ENCODE assay signal across 28 mouse cellular contexts in genomic region chr7:6170391-6170790, GRCm38 (mm10). TPM values are rescaled to one million over a fixed set of nuclear protein-coding genes. Genes with fewer than 3 reads are reported as not detected.
DNase-seq lines count a peak whose midpoint lies in the region; ATAC-seq and TF ChIP-seq lines count a peak whose summit lies in the region.
"Had no signal": no experiment of that assay in that cellular context is flagged by ENCODE, and none has a peak within 500 bp of the region (broad histone marks: within the 10 kb centered on the region; RNA-seq: fewer than 3 reads in every experiment).

No protein-coding gene starts in this region.

- no peaks in the 10 kb centered on the region for H3K9me3 ChIP-seq in intestine, embryonic 15.5 days
- H3K9me3 ChIP-seq in intestine, postnatal 0 days (ENCODE audit: control insufficient read depth): no peaks in the 10 kb centered on the region
- no peaks in the 10 kb centered on the region for H3K9me3 ChIP-seq in midbrain, embryonic 11.5 days (ENCODE audit: control insufficient read depth, low read length)
- H3K9me3 ChIP-seq in midbrain, embryonic 15.5 days: no peaks in the 10 kb centered on the region
- no peaks in the 10 kb centered on the region for H3K9me3 ChIP-seq in liver, embryonic 13.5 days (replicated peaks)
- no peaks in the 10 kb centered on the region for H3K9me3 ChIP-seq in stomach, postnatal 0 days (ENCODE audit: control insufficient read depth, low read length)
- H3K9me3 ChIP-seq in hindbrain, embryonic 11.5 days (ENCODE audit: control insufficient read depth, low read length): no peaks in the 10 kb centered on the region
- H3K9me3 ChIP-seq: embryonic facial prominence, embryonic 10.5 days; hindbrain, embryonic 10.5 days; limb, embryonic 12.5 days had no signal

- no peak overlapping the region for H3K4me2 ChIP-seq in intestine, embryonic 15.5 days (replicated peaks)
- no peak overlapping the region for H3K4me2 ChIP-seq in intestine, postnatal 0 days (replicated peaks; ENCODE audit: low read depth)
- no peak overlapping the region for H3K4me2 ChIP-seq in midbrain, embryonic 11.5 days
- H3K4me2 ChIP-seq in midbrain, embryonic 15.5 days: no peak overlapping the region
- 0 out of 2 replicates have a peak overlapping the region, but pooled peaks have one; percentile 17 for H3K4me2 ChIP-seq in liver, embryonic 13.5 days
- no peak overlapping the region for H3K4me2 ChIP-seq in stomach, postnatal 0 days (replicated peaks; ENCODE audit: low read depth)
- no peak overlapping the region for H3K4me2 ChIP-seq in hindbrain, embryonic 11.5 days (replicated peaks; ENCODE audit: low read depth, low read length)

- WGBS in intestine, embryonic 15.5 days: 79% methylated on average over 9 of the region's 9 CpGs
- 80% methylated on average over 9 of the region's 9 CpGs for WGBS in intestine, postnatal 0 days
- WGBS in midbrain, embryonic 11.5 days: 87% methylated on average over 9 of the region's 9 CpGs
- WGBS in midbrain, embryonic 15.5 days: 79% methylated on average over 9 of the region's 9 CpGs
- WGBS in liver, embryonic 13.5 days (ENCODE audit: insufficient replicate concordance): 65% methylated on average over 9 of the region's 9 CpGs
- WGBS in stomach, postnatal 0 days: 77% methylated on average over 9 of the region's 9 CpGs
- WGBS in hindbrain, embryonic 11.5 days: 78% methylated on average over 9 of the region's 9 CpGs

- H3K9ac ChIP-seq in intestine, embryonic 15.5 days: no peak overlapping the region
- H3K9ac ChIP-seq in intestine, postnatal 0 days (ENCODE audit: low read depth, low read length): no peak overlapping the region
- no peak overlapping the region for H3K9ac ChIP-seq in midbrain, embryonic 11.5 days (ENCODE audit: low read length)
- no peak overlapping the region for H3K9ac ChIP-seq in midbrain, embryonic 15.5 days
- H3K9ac ChIP-seq in liver, embryonic 13.5 days: no peak overlapping the region
- no peak overlapping the region for H3K9ac ChIP-seq in stomach, postnatal 0 days (ENCODE audit: low read length)
- no peak overlapping the region for H3K9ac ChIP-seq in hindbrain, embryonic 11.5 days (ENCODE audit: low read depth, low read length)

- no peaks in the 10 kb centered on the region for H3K36me3 ChIP-seq in intestine, embryonic 15.5 days
- no peaks in the 10 kb centered on the region for H3K36me3 ChIP-seq in intestine, postnatal 0 days (ENCODE audit: control insufficient read depth, insufficient read depth)
- 0 out of 2 replicates have a peak, but pooled peaks cover under 1% of the 10 kb centered on the region for H3K36me3 ChIP-seq in midbrain, embryonic 11.5 days (ENCODE audit: control insufficient read depth, insufficient read depth, low read length)
- no peaks in the 10 kb centered on the region for H3K36me3 ChIP-seq in midbrain, embryonic 15.5 days (replicated peaks)
- peaks cover 1% of the 10 kb centered on the region; the same call in 1 of the 2 replicates for H3K36me3 ChIP-seq in liver, embryonic 13.5 days
- no peaks in the 10 kb centered on the region for H3K36me3 ChIP-seq in stomach, postnatal 0 days (ENCODE audit: control insufficient read depth, insufficient read depth, low read length)
- no peaks in the 10 kb centered on the region for H3K36me3 ChIP-seq in hindbrain, embryonic 11.5 days (ENCODE audit: control insufficient read depth, insufficient read depth, low read length)

- ATAC-seq in intestine, embryonic 15.5 days: no peak
- ATAC-seq in intestine, postnatal 0 days: no peak
- no peak for ATAC-seq in midbrain, embryonic 11.5 days (ENCODE audit: low FRiP score)
- ATAC-seq in midbrain, embryonic 15.5 days (replicated peaks): no peak
- ATAC-seq in liver, embryonic 13.5 days (ENCODE audit: low read depth): no peak
- no peak for ATAC-seq in stomach, postnatal 0 days (ENCODE audit: low FRiP score, low TSS enrichment)
- ATAC-seq in hindbrain, embryonic 11.5 days (ENCODE audit: low FRiP score): no peak

- H3K4me3 ChIP-seq in intestine, embryonic 15.5 days (replicated peaks): no peak overlapping the region
- H3K4me3 ChIP-seq in intestine, postnatal 0 days (ENCODE audit: low read depth, low read length): no peak overlapping the region
- H3K4me3 ChIP-seq in midbrain, embryonic 11.5 days (ENCODE audit: low read depth, low read length): no peak overlapping the region
- no peak overlapping the region for H3K4me3 ChIP-seq in midbrain, embryonic 15.5 days
- no peak overlapping the region for H3K4me3 ChIP-seq in liver, embryonic 13.5 days (replicated peaks)
- no peak overlapping the region for H3K4me3 ChIP-seq in stomach, postnatal 0 days (ENCODE audit: low read depth, low read length)
- H3K4me3 ChIP-seq in hindbrain, embryonic 11.5 days (ENCODE audit: low read depth, low read length): no peak overlapping the region

- peak; percentile 28 for DNase-seq in midbrain, embryonic 11.5 days (ENCODE audit: low spot score, missing footprints)
- no peak for DNase-seq in liver, embryonic 13.5 days
- no peak for DNase-seq in stomach, postnatal 0 days (ENCODE audit: low spot score)
- DNase-seq in hindbrain, embryonic 11.5 days (ENCODE audit: low spot score): no peak
- DNase-seq in gastrocnemius, adult 8-10 months (ENCODE audit: low spot score in 2 of 2): no peak
- DNase-seq: adrenal gland, postnatal 36 days; cerebellum, adult 2 months; gastrocnemius, postnatal 14 days; kidney, postnatal 4 days; lung, postnatal 10 days; right cerebral cortex, postnatal 14 days; thymus, postnatal 4 days had no signal

- TF ChIP-seq EP300 in stomach, postnatal 0 days (optimal IDR thresholded peaks at IDR 0.05): no peak

- H3K27me3 ChIP-seq in intestine, embryonic 15.5 days (replicated peaks): no peaks in the 10 kb centered on the region
- no peaks in the 10 kb centered on the region for H3K27me3 ChIP-seq in intestine, postnatal 0 days (replicated peaks; ENCODE audit: control insufficient read depth, insufficient read depth, low read length)
- no peaks in the 10 kb centered on the region for H3K27me3 ChIP-seq in midbrain, embryonic 11.5 days (ENCODE audit: control insufficient read depth, insufficient read depth, low read length)
- no peaks in the 10 kb centered on the region for H3K27me3 ChIP-seq in midbrain, embryonic 15.5 days (replicated peaks)
- H3K27me3 ChIP-seq in liver, embryonic 13.5 days: no peaks in the 10 kb centered on the region
- no peaks in the 10 kb centered on the region for H3K27me3 ChIP-seq in stomach, postnatal 0 days (ENCODE audit: control insufficient read depth, insufficient read depth, low read length)
- H3K27me3 ChIP-seq in hindbrain, embryonic 11.5 days (ENCODE audit: control insufficient read depth, insufficient read depth, low read length): no peaks in the 10 kb centered on the region
- H3K27me3 ChIP-seq: limb, embryonic 12.5 days had no signal

- 0 out of 2 replicates have a peak overlapping the region, but pooled peaks have one; percentile 17 for H3K27ac ChIP-seq in intestine, embryonic 15.5 days
- H3K27ac ChIP-seq in intestine, postnatal 0 days (ENCODE audit: low read depth, low read length): no peak overlapping the region
- no peak overlapping the region for H3K27ac ChIP-seq in midbrain, embryonic 11.5 days (ENCODE audit: low read depth, low read length)
- H3K27ac ChIP-seq in midbrain, embryonic 15.5 days: no peak overlapping the region
- H3K27ac ChIP-seq in liver, embryonic 13.5 days: 0 out of 2 replicates have a peak overlapping the region, but pooled peaks have one; percentile 29
- 0 out of 2 replicates have a peak overlapping the region, but pooled peaks have one; percentile 18 for H3K27ac ChIP-seq in stomach, postnatal 0 days (replicated peaks)
- H3K27ac ChIP-seq in hindbrain, embryonic 11.5 days (ENCODE audit: low read depth, low read length): no peak overlapping the region

- TF ChIP-seq CTCF in intestine, postnatal 0 days (IDR thresholded peaks at IDR 0.05; ENCODE audit: low read depth): no peak
- no peak for TF ChIP-seq CTCF in stomach, postnatal 0 days (IDR thresholded peaks at IDR 0.05; ENCODE audit: low read depth)

- peaks cover 11% of the 10 kb centered on the region for H3K4me1 ChIP-seq in intestine, embryonic 15.5 days (replicated peaks)
- H3K4me1 ChIP-seq in intestine, postnatal 0 days (replicated peaks; ENCODE audit: control insufficient read depth, insufficient read depth, low read length): no peaks in the 10 kb centered on the region
- H3K4me1 ChIP-seq in midbrain, embryonic 11.5 days (ENCODE audit: control insufficient read depth, insufficient read depth, low read length): peaks cover 4% of the 10 kb centered on the region; the same call in 1 of the 2 replicates
- peaks cover 25% of the 10 kb centered on the region for H3K4me1 ChIP-seq in midbrain, embryonic 15.5 days
- peaks cover 43% of the 10 kb centered on the region for H3K4me1 ChIP-seq in liver, embryonic 13.5 days (replicated peaks)
- H3K4me1 ChIP-seq in stomach, postnatal 0 days (replicated peaks; ENCODE audit: control insufficient read depth, insufficient read depth): no peaks in the 10 kb centered on the region
- peaks cover 4% of the 10 kb centered on the region; the same call in 1 of the 2 replicates for H3K4me1 ChIP-seq in hindbrain, embryonic 11.5 days (replicated peaks; ENCODE audit: control insufficient read depth, insufficient read depth, low read length)
- H3K4me1 ChIP-seq: limb, embryonic 12.5 days had no signal

RNA-seq across cellular contexts. Expression of gene Zfp444, which starts 1.6 kb away (rescaled TPM):
- polyA plus RNA-seq in intestine, embryonic 15.5 days (2015; fragmentation: Nextera tagmentation; extraction: Ambion mirVana): 43.2 and 43.4 TPM in 2 replicates
- 18.5 and 18.7 TPM in 2 replicates for polyA plus RNA-seq in intestine, postnatal 0 days (2015; fragmentation: Nextera tagmentation; extraction: Ambion mirVana)
- polyA plus RNA-seq in midbrain, embryonic 11.5 days (2014; fragmentation: Nextera tagmentation; extraction: Ambion mirVana): 69.4 and 72.2 TPM in 2 replicates
- 102 TPM in 2 replicates for polyA plus RNA-seq in midbrain, embryonic 15.5 days (2015; fragmentation: Nextera tagmentation; extraction: Ambion mirVana)
- 19.6 and 21.0 TPM in 2 replicates for polyA plus RNA-seq in liver, embryonic 13.5 days (2015; fragmentation: Nextera tagmentation; extraction: Ambion mirVana)
- 23.7 and 25.3 TPM in 2 replicates for polyA plus RNA-seq in stomach, postnatal 0 days (2015; fragmentation: Nextera tagmentation; extraction: Ambion mirVana)
- polyA plus RNA-seq in hindbrain, embryonic 11.5 days (2014; fragmentation: Nextera tagmentation; extraction: Ambion mirVana): 67.9 and 73.1 TPM in 2 replicates
- total RNA-seq in gastrocnemius, adult 8-10 months (2022): 1 to 10 TPM; 5.5 to 8.7 (median 7.4) TPM

RNA-seq across cellular contexts. Expression of gene Zfp787, which starts 14.6 kb away (rescaled TPM):
- polyA plus RNA-seq in intestine, embryonic 15.5 days (2015; fragmentation: Nextera tagmentation; extraction: Ambion mirVana): 27.4 and 29.8 TPM in 2 replicates
- polyA plus RNA-seq in intestine, postnatal 0 days (2015; fragmentation: Nextera tagmentation; extraction: Ambion mirVana): 42.2 and 46.5 TPM in 2 replicates
- polyA plus RNA-seq in midbrain, embryonic 11.5 days (2014; fragmentation: Nextera tagmentation; extraction: Ambion mirVana): 13.5 and 14.7 TPM in 2 replicates
- polyA plus RNA-seq in midbrain, embryonic 15.5 days (2015; fragmentation: Nextera tagmentation; extraction: Ambion mirVana): 26.3 and 28.1 TPM in 2 replicates
- polyA plus RNA-seq in liver, embryonic 13.5 days (2015; fragmentation: Nextera tagmentation; extraction: Ambion mirVana): 9.9 and 12.0 TPM in 2 replicates
- 36.9 and 41.2 TPM in 2 replicates for polyA plus RNA-seq in stomach, postnatal 0 days (2015; fragmentation: Nextera tagmentation; extraction: Ambion mirVana)
- 11.3 and 13.0 TPM in 2 replicates for polyA plus RNA-seq in hindbrain, embryonic 11.5 days (2014; fragmentation: Nextera tagmentation; extraction: Ambion mirVana)
- total RNA-seq in gastrocnemius, adult 8-10 months (2022): 10 to 100 TPM; 27.1 to 32.2 (median 29.7) TPM

RNA-seq across cellular contexts. Expression of gene Galp, which starts 26.5 kb away (rescaled TPM):
- polyA plus RNA-seq in intestine, embryonic 15.5 days (2015; fragmentation: Nextera tagmentation; extraction: Ambion mirVana): not detected in 2 replicates
- polyA plus RNA-seq in intestine, postnatal 0 days (2015; fragmentation: Nextera tagmentation; extraction: Ambion mirVana): not detected in 2 replicates
- polyA plus RNA-seq in midbrain, embryonic 11.5 days (2014; fragmentation: Nextera tagmentation; extraction: Ambion mirVana): not detected in 2 replicates
- not detected in 2 replicates for polyA plus RNA-seq in midbrain, embryonic 15.5 days (2015; fragmentation: Nextera tagmentation; extraction: Ambion mirVana)
- not detected in 2 replicates for polyA plus RNA-seq in liver, embryonic 13.5 days (2015; fragmentation: Nextera tagmentation; extraction: Ambion mirVana)
- not detected in 2 replicates for polyA plus RNA-seq in stomach, postnatal 0 days (2015; fragmentation: Nextera tagmentation; extraction: Ambion mirVana)
- polyA plus RNA-seq in hindbrain, embryonic 11.5 days (2014; fragmentation: Nextera tagmentation; extraction: Ambion mirVana): not detected in 2 replicates
- not detected for total RNA-seq in gastrocnemius, adult 8-10 months (2022)
- total RNA-seq: adrenal gland, postnatal 36 days; common myeloid progenitor, adult 5-6 weeks; gastrocnemius, postnatal 14 days; layer of hippocampus, postnatal 10 days; left cerebral cortex, postnatal 10 days; megakaryocyte-erythroid progenitor cell, adult 5-6 weeks; MEL; midbrain, postnatal 0 days; neutrophil, adult 5-6 weeks had no signal
- polyA plus RNA-seq: cerebellum, adult 2 months; embryonic facial prominence, embryonic 10.5 days; forebrain, embryonic 11.5 days; heart, embryonic 16.5 days; hindbrain, embryonic 10.5 days; kidney, embryonic 14.5 days; limb, embryonic 12.5 days; midbrain, postnatal 0 days had no signal

RNA-seq across cellular contexts. Expression of gene Zscan5b, which starts 51.7 kb away (rescaled TPM):
- polyA plus RNA-seq in intestine, embryonic 15.5 days (2015; fragmentation: Nextera tagmentation; extraction: Ambion mirVana): not detected in 2 replicates
- not detected in 2 replicates for polyA plus RNA-seq in intestine, postnatal 0 days (2015; fragmentation: Nextera tagmentation; extraction: Ambion mirVana)
- not detected in 2 replicates for polyA plus RNA-seq in midbrain, embryonic 11.5 days (2014; fragmentation: Nextera tagmentation; extraction: Ambion mirVana)
- polyA plus RNA-seq in midbrain, embryonic 15.5 days (2015; fragmentation: Nextera tagmentation; extraction: Ambion mirVana): not detected in 2 replicates
- not detected in 2 replicates for polyA plus RNA-seq in liver, embryonic 13.5 days (2015; fragmentation: Nextera tagmentation; extraction: Ambion mirVana)
- polyA plus RNA-seq in stomach, postnatal 0 days (2015; fragmentation: Nextera tagmentation; extraction: Ambion mirVana): not detected in 2 replicates
- not detected in 2 replicates for polyA plus RNA-seq in hindbrain, embryonic 11.5 days (2014; fragmentation: Nextera tagmentation; extraction: Ambion mirVana)
- not detected for total RNA-seq in gastrocnemius, adult 8-10 months (2022)
- total RNA-seq: adrenal gland, postnatal 36 days; common myeloid progenitor, adult 5-6 weeks; gastrocnemius, postnatal 14 days; layer of hippocampus, postnatal 10 days; left cerebral cortex, postnatal 10 days; megakaryocyte-erythroid progenitor cell, adult 5-6 weeks; MEL; midbrain, postnatal 0 days; neutrophil, adult 5-6 weeks had no signal
- polyA plus RNA-seq: cerebellum, adult 2 months; embryonic facial prominence, embryonic 10.5 days; forebrain, embryonic 11.5 days; heart, embryonic 16.5 days; hindbrain, embryonic 10.5 days; kidney, embryonic 14.5 days; limb, embryonic 12.5 days; midbrain, postnatal 0 days had no signal

Comparison
In these comparisons a context has a peak if more than half of its experiments do, and no peak if none do; other contexts are left out.
1. H3K27ac ChIP-seq: peak in intestine, embryonic 15.5 days (single experiment), liver, embryonic 13.5 days (single experiment) and stomach, postnatal 0 days (single experiment); none in intestine, postnatal 0 days (single experiment), midbrain, embryonic 11.5 days (single experiment), midbrain, embryonic 15.5 days (single experiment) and hindbrain, embryonic 11.5 days (single experiment).